Mouse (Mus musculus) cerebellum, postnatal 14 days (tissue): ENCODE data around the gene Trpm4.

Source experiments
- DNase-seq, 2 experiments: peaks; one replicate each; pipeline ENCODE4 v3.0.0; 2021; ENCODE audit warnings: mixed read lengths in 2 of 2

Gene Trpm4

DNA sequence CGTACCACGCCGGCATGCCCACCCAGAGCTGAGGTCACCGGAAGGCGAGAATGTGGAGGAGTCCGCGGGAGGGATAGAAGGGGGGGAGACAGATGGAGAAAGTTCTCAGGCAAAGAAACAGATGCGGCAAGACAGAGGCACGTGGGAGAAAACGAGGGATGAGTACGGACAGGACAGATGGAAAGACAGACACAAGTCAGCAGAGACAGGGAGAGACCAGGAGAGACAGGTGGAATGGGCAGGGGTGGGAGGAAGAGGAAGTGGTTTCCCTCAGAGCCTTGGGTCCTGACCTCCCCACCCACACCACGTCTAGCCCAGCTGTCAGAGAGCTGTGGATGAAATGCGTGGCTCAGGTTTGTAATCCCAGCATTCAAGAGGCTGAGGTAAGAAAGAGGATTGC is 13.3 kb upstream of the Trpm4 start:
- DNase-seq: no peak

DNA sequence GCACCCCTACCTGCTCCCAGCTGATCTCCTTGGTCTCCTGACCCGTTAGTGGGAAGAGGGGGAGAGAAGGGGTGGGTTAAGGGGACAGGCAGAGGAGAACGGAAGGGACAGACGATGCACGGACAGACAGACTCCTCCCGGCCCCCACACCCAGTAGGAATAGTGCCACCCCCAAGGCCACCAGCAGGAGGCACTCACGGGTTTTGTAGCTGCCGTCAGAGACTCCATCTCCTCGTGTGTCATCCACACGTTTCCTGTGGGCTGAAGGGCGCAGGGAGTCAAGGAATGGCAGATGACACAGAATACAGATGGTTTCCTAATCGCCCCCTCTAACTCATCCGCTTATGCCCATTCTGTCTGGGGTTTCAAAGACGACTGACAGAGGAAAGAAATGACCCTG is 10.0 kb upstream of the Trpm4 start:
- DNase-seq: peak in 1 of 2 experiments; percentile 65

DNA sequence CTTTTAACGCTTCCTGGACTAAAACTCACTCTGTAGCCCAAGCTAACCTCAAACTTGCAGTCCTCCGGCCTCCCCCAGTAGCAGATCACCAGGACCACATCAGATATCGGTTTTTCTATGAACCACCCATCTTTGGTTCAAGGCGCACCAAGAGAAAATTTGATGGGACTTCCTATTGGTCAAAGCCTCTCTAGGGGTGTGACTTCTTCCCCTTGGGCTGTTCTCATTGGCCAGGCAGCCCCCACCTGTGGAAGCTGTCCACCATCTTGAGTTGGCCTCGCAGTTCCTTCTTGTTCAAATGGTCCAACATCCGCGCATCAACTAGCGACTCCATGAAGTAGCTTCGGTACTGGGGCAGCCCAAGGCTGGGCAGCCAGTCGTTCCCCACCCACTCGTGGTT is 8.5 kb upstream of the Trpm4 start:
- DNase-seq: no peak

- DNase-seq: peak; percentile 77 to 96
Measured at GRCm38 (mm10) chr7:45341303-45341702, 7.7 kb upstream of the Trpm4 start.

DNA sequence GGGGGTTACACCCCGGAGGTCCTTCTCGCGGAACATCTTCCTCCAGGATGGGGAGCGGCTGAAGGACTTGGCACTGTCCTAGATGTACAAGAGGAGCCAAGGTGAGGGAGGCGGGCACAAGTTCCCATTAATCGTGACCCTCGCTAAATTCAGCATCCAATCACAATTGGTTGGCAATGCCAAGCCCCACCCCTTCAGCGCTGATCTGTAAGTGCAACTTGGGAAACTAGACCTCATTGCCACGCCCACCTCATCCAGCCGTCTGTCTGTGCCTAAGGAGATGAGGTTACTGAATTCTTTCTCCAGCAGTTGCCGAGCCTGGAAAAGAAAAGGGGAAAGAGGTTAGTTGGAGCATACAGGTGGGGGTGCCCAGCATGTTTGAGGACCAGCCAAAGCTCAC is 7.1 kb upstream of the Trpm4 start:
- DNase-seq: peak in 1 of 2 experiments; percentile 54

GRCm38 (mm10) chr7:45340066-45340442 is 6.5 kb upstream of the Trpm4 start:
- DNase-seq: no peak

GRCm38 (mm10) chr7:45339410-45340065 is 6.0 kb upstream of the Trpm4 start:
- peak; percentile 73 to 75 for DNase-seq

- DNase-seq: peak; percentile 40 to 48
Measured at GRCm38 (mm10) chr7:45338161-45338911, 4.8 kb upstream of the Trpm4 start.

DNA sequence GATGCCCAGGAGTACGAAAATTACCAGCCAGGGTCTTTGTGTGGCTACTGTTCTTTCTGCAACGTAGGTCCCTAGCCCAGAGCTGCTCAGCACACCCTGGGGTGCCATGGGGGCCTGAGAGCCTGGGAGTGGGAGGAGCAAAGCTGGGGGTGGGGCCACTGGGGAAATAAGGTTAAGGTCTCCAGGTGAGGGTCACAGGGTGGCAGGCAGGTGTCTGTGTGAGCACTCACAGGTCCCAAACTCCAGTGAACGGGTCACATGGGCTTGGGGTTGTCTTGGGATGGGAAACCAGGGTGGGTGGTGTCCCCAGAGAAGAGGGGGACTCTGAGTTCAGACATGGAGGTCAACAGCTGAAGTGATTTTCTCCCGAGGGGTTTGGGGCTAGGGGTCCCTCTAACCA is 3.9 kb upstream of the Trpm4 start:
- no peak for DNase-seq

- DNase-seq: no peak
Measured at GRCm38 (mm10) chr7:45336319-45336718, 2.7 kb upstream of the Trpm4 start.

DNA sequence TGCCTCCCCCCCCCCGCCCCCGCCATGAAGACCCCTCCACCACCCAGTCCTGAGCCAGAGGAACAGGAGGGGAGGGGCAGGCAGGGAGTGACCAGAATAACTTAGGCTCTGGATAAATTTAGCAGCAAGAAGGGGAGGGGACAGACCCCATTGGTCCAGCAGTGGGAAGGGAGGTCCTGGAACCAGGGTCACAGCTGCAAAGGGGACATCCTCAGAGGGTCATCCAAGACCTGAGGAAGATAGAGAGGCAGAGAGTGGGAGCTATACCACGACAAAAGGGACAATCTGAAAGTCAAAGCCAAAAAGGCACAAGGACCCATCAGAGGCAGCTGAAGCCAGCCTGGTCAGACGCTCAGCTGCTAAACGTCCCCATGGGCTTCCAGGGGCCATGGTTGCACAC is 1.5 kb upstream of the Trpm4 start, which contains the start of gene Hrc:
TSS of gene Hrc (plus strand) at position 235 of the 400 bp plus-strand sequence.
- DNase-seq: no peak

- DNase-seq: no peak
Measured at GRCm38 (mm10) chr7:45334605-45335004, 1.0 kb upstream of the Trpm4 start.

DNA sequence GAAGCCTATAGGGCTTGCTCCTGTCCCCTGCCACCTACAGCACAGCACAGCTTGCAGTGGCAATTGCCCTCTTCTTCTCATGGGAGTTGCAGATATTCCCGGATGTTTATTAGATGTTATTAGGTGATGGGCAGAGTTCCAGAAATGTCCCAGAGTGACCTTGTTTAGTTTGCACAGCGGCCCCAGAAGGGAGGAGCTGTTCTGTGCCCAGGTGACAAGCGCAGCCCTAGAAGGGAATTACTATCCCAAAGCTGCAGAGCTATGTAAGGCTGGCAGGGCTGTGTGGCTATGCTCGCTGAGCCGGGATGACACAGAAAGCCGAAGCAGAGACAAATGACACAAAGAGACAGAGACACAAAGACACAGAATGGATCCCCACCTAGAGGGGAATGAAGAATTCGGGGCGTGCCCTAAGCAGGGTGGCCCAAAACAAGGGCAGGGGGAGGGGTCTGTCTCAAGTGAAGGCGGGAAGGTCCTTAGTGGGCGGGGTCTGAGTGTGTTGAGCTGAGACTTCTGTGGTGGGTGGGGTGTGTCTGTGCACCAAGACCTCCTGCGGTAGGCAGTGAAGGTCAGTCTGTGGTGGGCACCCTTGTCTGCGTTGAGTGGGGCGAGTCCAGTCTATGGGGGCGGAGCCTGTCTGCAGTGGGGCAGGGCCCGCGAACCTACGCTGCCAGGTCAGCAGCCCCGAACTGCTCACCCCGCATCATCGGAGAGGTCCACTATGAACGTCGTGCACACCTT is 725 bp downstream of the Trpm4 start:
- peak; percentile 38 to 47 for DNase-seq

DNA sequence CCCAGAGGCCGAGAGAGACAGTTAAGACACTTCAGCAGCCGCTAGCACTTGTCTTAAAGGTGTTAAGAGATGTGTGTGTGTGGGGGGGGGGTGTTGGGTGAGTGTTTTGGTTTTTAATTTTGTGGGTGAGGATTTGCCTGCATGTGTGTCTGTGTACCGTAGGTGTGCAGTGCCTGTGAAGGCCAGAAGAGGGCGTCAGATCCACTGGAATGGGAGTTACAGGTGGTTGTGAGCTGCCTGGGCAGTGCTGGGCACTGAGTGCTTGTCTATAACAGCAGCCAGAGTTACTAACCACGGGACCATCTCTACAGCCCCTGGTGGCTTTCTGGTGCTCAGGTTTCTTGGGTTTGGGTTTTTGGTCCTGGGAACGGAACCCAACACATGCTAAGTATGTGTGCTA is 2.1 kb downstream of the Trpm4 start:
- no peak for DNase-seq

- DNase-seq: no peak
Measured at GRCm38 (mm10) chr7:45328841-45329475, 4.6 kb downstream of the Trpm4 start.

GRCm38 (mm10) chr7:45325800-45326199 is 7.8 kb downstream of the Trpm4 start:
- DNase-seq: no peak

DNA sequence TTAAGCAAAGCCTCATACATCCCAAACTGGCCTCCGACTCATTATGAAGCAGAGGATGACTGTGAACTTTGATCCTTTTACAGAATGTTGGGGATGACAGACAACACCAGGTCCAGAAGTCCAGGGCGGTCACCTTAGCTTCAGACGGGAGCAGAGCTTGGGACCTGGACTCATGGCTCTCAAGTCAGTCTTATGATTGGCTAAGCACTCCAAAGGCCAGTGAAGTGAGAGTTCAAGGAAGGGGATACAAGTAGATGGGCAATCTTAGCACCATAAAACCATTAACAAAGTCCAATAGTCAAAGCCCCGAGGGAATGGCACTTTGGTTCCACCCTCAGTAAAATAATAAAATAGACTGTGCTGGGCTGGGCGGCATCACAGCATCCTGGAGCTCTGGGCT is 10.5 kb downstream of the Trpm4 start:
- DNase-seq: no peak

GRCm38 (mm10) chr7:45322245-45322644 is 11.3 kb downstream of the Trpm4 start:
- no peak for DNase-seq

DNA sequence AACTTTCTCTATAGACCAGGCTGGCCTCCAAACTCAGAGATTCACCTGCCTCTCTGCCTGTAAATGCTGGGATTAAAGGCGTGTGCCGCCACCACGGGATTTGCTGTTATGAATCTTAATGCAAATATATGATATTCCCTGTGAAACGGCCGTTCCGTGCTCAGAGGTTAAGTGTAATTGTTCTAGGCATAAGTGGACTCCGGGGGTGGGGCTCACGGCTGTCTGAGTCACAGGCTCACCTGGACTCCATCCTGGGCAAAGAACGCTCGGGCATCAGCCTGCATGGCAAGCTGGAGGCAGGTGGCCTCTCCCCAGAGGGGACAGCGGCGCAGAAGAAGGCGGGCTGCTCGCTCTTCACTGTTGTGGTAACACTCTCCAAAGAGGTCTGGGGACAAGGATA is 17.0 kb downstream of the Trpm4 start:
- DNase-seq: no peak

DNA sequence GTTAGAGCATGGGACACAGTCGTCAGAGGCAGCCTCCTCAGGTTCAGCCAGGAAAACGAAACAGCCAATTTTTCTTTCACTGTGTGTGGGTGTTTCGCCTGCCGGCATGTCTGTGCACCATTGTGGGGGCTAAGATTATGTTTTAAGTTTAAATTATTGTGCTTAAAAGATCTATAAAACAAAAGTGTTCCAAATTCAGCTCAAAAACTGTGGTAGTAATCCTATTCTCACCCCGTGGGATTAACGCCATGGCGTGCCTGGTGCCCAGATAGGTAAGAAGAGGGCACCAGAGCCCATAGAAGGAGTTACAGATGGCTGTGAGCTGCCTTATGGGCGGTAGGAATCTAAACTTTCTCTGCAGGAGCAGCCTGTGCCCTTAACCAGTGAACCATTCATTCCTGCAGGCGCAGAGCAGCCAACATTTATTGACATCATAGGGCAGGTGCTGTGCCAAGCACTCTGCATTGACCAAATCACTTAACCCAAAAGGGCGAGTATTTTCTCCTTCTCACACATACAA is 18.3 kb downstream of the Trpm4 start:
- no peak for DNase-seq

- no peak for DNase-seq
Measured at GRCm38 (mm10) chr7:45313495-45313894, 20.1 kb downstream of the Trpm4 start.

GRCm38 (mm10) chr7:45312686-45313453 is 20.7 kb downstream of the Trpm4 start:
- no peak for DNase-seq
